Mouse (Mus musculus) liver, postnatal 0 days (tissue): ENCODE measurements at regions not wholly inside any gene's neighbourhood (a gene's known extent, or its start where the extent isn't known, plus 50 kb on each side); places are given as distances from the start of the nearest gene placed in this dataset.
A peak's percentile ranks its signal among the peaks of the same experiment; 100 is the strongest.

Experiments used
- ATAC-seq: fragments of 200-750 bp; cut with Nextera tagmentation; 2 replicates; pipeline ENCODE4 v1.8.0; 2017; ENCODE audit warnings: mild to moderate bottlenecking, moderate library complexity
- DNase-seq: peaks from one replicate; pipeline ENCODE4 v3.0.0-alpha.2; 2016
- H3K27ac ChIP-seq: fragments of 300-500 bp; sonication (generic); 2 replicates; pipeline ENCODE4 v1.5.1; 2014; ENCODE audit warnings: antibody characterized with exemption, moderate library complexity, mild to moderate bottlenecking, low read depth
- H3K27me3 ChIP-seq: fragments of 300-500 bp; sonication (generic); 2 replicates; pipeline ENCODE4 v1.6.1; 2014; ENCODE audit warnings: low read length, control low read depth, mixed read lengths; ENCODE audit not compliant: insufficient read depth
- H3K36me3 ChIP-seq: fragments of 300-500 bp; sonication (generic); replicated peaks from 2 replicates; pipeline ENCODE4 v1.6.1; 2014; ENCODE audit warnings: mild to moderate bottlenecking, control low read depth, low read length, moderate library complexity, mixed read lengths; ENCODE audit not compliant: insufficient read depth
- H3K4me1 ChIP-seq: fragments of 300-500 bp; sonication (generic); 2 replicates; pipeline ENCODE4 v1.6.1; 2014; ENCODE audit warnings: antibody characterized with exemption, mild to moderate bottlenecking, control low read depth; ENCODE audit not compliant: insufficient read depth
- H3K4me2 ChIP-seq: fragments of 300-500 bp; sonication (generic); 2 replicates; pipeline ENCODE4 v1.6.1; 2014; ENCODE audit warnings: low read depth, mild to moderate bottlenecking, low read length, moderate library complexity, mixed read lengths
- H3K4me3 ChIP-seq: fragments of 300-500 bp; sonication (generic); 2 replicates; pipeline ENCODE4 v1.5.1; 2014; ENCODE audit warnings: low read depth, low read length
- H3K9ac ChIP-seq: fragments of 300-500 bp; sonication (generic); replicated peaks from 2 replicates; pipeline ENCODE4 v1.6.1; 2014; ENCODE audit warnings: mild to moderate bottlenecking, moderate library complexity
- H3K9me3 ChIP-seq: fragments of 300-500 bp; sonication (generic); 2 replicates; pipeline ENCODE4 v1.6.1; 2016; ENCODE audit warnings: mild to moderate bottlenecking, control low read depth, low read length, mixed read lengths
- CTCF ChIP-seq: sonication (generic); IDR thresholded peaks from 2 replicates; pipeline ENCODE4 v1.5.1; 2016; ENCODE audit warnings: antibody characterized with exemption, low read depth
- EP300 ChIP-seq: IDR thresholded peaks from 2 replicates; pipeline ENCODE4 v1.6.1; 2016; ENCODE audit warnings: antibody characterized with exemption, low read depth, mild to moderate bottlenecking
- WGBS: fragments of 180-500 bp; shearing (Covaris S2); extraction: QIAGEN DNeasy Blood & Tissue Kit; methylation state at CpG from one replicate; pipeline ENCODE4 v1.1.7; 2014; ENCODE audit not compliant: insufficient replicate concordance; 5-methylcytosine and 5-hydroxymethylcytosine counted together

GRCm38 (mm10) chr12:26086414-26086813 is 328.6 kb downstream of the Rnf144a start:
- H3K4me1 ChIP-seq: no peaks in the 10 kb centered on the region
- H3K9ac ChIP-seq: no peak overlapping the region
- DNase-seq (no peak), ATAC-seq (no peak)
- no peak for TF ChIP-seq EP300
- no peak for TF ChIP-seq CTCF
- H3K9me3 ChIP-seq: no peaks in the 10 kb centered on the region
- 74% methylated on average over 3 of the region's 3 CpGs for WGBS
- no peaks in the 10 kb centered on the region for H3K36me3 ChIP-seq
- no peak overlapping the region for H3K27ac ChIP-seq
- H3K4me3 ChIP-seq: no peak overlapping the region
- H3K27me3 ChIP-seq: no peaks in the 10 kb centered on the region
- no peak overlapping the region for H3K4me2 ChIP-seq

GRCm38 (mm10) chr12:26079061-26079625 is 335.9 kb downstream of the Rnf144a start:
- Histone ChIP-seq H3K4me2 (no peak overlapping the region), H3K4me3 (no peak overlapping the region), H3K27me3 (no peaks in the 10 kb centered on the region), H3K36me3 (no peaks in the 10 kb centered on the region), H3K9me3 (no peaks in the 10 kb centered on the region), H3K4me1 (no peaks in the 10 kb centered on the region), H3K9ac (no peak overlapping the region), H3K27ac (no peak overlapping the region)
- TF ChIP-seq CTCF (no peak), EP300 (no peak)
- ATAC-seq: no peak
- no peak for DNase-seq
- 55% methylated on average over 4 of the region's 4 CpGs for WGBS

GRCm38 (mm10) chr12:26075638-26076254 is 339.3 kb downstream of the Rnf144a start:
- no peaks in the 10 kb centered on the region for H3K4me1 ChIP-seq
- H3K9ac ChIP-seq: no peak overlapping the region
- H3K27me3 ChIP-seq: no peaks in the 10 kb centered on the region
- H3K27ac ChIP-seq: no peak overlapping the region
- H3K4me2 ChIP-seq: no peak overlapping the region
- ATAC-seq: no peak
- 46% methylated on average over 9 of the region's 9 CpGs for WGBS
- no peak for TF ChIP-seq CTCF
- TF ChIP-seq EP300: no peak
- no peaks in the 10 kb centered on the region for H3K36me3 ChIP-seq
- H3K4me3 ChIP-seq: no peak overlapping the region
- no peaks in the 10 kb centered on the region for H3K9me3 ChIP-seq
- DNase-seq: no peak

- Histone ChIP-seq H3K4me3 (no peak overlapping the region), H3K9me3 (no peaks in the 10 kb centered on the region), H3K4me2 (no peak overlapping the region), H3K27me3 (no peaks in the 10 kb centered on the region), H3K36me3 (no peaks in the 10 kb centered on the region), H3K4me1 (no peaks in the 10 kb centered on the region), H3K9ac (no peak overlapping the region), H3K27ac (no peak overlapping the region)
- no peak for DNase-seq
- TF ChIP-seq CTCF (no peak), EP300 (no peak)
- WGBS: 71% methylated on average over 7 of the region's 7 CpGs
- no peak for ATAC-seq
Observed at GRCm38 (mm10) chr12:26072180-26072579, 342.9 kb downstream of the Rnf144a start.

GRCm38 (mm10) chr12:26071610-26072009 is 343.4 kb downstream of the Rnf144a start:
- 14% methylated on average over 3 of the region's 3 CpGs for WGBS
- TF ChIP-seq CTCF: peak; percentile 73
- TF ChIP-seq EP300: no peak
- no peak overlapping the region for H3K4me3 ChIP-seq

GRCm38 (mm10) chr12:26068685-26069008 is 346.4 kb downstream of the Rnf144a start:
- TF ChIP-seq CTCF: no peak
- no peak for TF ChIP-seq EP300
- Histone ChIP-seq H3K9ac (no peak overlapping the region), H3K36me3 (no peaks in the 10 kb centered on the region), H3K27ac (0 out of 2 replicates have a peak overlapping the region, but pooled peaks have one; percentile 19), H3K4me2 (peak overlapping the region; percentile 59), H3K27me3 (no peaks in the 10 kb centered on the region), H3K4me1 (no peaks in the 10 kb centered on the region), H3K9me3 (no peaks in the 10 kb centered on the region), H3K4me3 (no peak overlapping the region; the same call in 1 of the 2 replicates)
- ATAC-seq: peak; percentile 19; the same call in 1 of the 2 replicates
- no peak for DNase-seq
- WGBS: 18% methylated on average over 4 of the region's 4 CpGs

More at GRCm38 (mm10) chr12:26071610-26072009, 343.4 kb downstream of the Rnf144a start:
- ATAC-seq (no peak), DNase-seq (peak; percentile 55)
- Histone ChIP-seq H3K9ac (no peak overlapping the region), H3K9me3 (no peaks in the 10 kb centered on the region), H3K27me3 (no peaks in the 10 kb centered on the region), H3K4me2 (no peak overlapping the region), H3K27ac (no peak overlapping the region), H3K36me3 (no peaks in the 10 kb centered on the region), H3K4me1 (no peaks in the 10 kb centered on the region)
